Mouse (Mus musculus): ENCODE data around the gene Map2k2.

DNA sequence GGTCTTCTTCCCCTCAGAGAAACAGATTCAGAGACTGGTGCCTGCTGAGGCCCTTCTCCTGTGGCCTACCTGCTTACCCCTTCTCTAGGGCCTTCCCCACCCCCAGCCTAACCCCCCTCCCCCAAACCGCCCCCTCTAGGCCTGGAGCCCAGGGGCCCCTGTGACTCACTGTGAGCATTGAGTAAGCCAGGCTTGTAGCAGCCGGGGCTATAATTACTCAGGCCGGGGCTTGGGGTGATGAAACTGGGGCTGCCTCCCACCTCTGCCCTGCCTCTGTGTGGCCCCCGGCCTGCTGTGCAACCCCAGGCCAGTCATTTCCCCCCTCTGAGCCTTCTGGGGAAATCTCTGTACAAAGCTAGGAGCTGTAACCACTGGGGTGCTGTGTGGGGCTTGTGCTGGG lies 40.6 kb downstream of the Map2k2 start:
- TF ChIP-seq CTCF (IDR thresholded peaks at IDR 0.05; ENCODE audit: low read depth, low read length): no peak
- TF ChIP-seq GATA1 (IDR thresholded peaks at IDR 0.05; ENCODE audit: borderline replicate concordance, low read length): no peak
- TF ChIP-seq TAL1 (conservative IDR thresholded peaks at IDR 0.05; ENCODE audit: low read depth, low read length): no peak
- no peak for TF ChIP-seq POLR2AphosphoS5 (IDR thresholded peaks at IDR 0.05; ENCODE audit: insufficient replicate concordance, low read depth, low read length)
